In the genomic region with DNA sequence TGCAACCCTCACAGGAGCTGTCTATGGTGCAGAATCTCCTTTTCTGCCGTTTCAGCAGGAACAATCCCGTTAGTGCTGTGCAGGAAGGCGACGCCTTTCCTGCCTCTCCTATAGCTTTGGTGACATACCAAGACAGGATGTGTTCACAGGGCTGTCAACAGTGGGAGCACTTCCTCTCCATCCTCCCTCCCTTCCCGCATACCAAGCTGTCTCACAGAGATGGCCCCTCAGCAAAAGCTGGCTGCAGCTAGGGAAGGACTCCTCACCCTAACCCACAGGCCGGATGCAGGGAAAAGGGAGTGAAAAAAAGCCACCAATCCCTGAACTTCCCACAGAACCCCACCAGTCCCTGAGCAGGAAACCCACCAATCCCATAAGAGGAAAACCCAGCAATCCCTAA, we compare ENCODE assay signal across 9 mouse cellular contexts. TPM values are rescaled to one million over a fixed set of nuclear protein-coding genes. Genes with fewer than 3 reads are reported as not detected.
DNase-seq lines count a peak whose midpoint lies in the region; ATAC-seq and TF ChIP-seq lines count a peak whose summit lies in the region.
"Had no signal": no experiment of that assay in that cellular context is flagged by ENCODE, and none has a peak within 500 bp of the region (broad histone marks: within the 10 kb centered on the region; RNA-seq: fewer than 3 reads in every experiment).

No protein-coding gene starts in this region.

- H3K4me2 ChIP-seq in heart, embryonic 15.5 days, result no peak overlapping the region
- H3K4me2 ChIP-seq in liver, embryonic 15.5 days, result no peak overlapping the region
- no peak overlapping the region for H3K4me2 ChIP-seq in forebrain, embryonic 11.5 days (ENCODE audit: low read depth, low read length, severe bottlenecking)
- no peak overlapping the region for H3K4me2 ChIP-seq in midbrain, postnatal 0 days (ENCODE audit: low read depth, low read length, poor library complexity, severe bottlenecking)

- H3K4me3 ChIP-seq in heart, embryonic 15.5 days, result no peak overlapping the region
- no peak overlapping the region for H3K4me3 ChIP-seq in liver, embryonic 15.5 days (replicated peaks)
- no peak overlapping the region for H3K4me3 ChIP-seq in forebrain, embryonic 11.5 days (ENCODE audit: low read depth, low read length)
- H3K4me3 ChIP-seq in midbrain, postnatal 0 days (ENCODE audit: low read depth, low read length), result no peak overlapping the region
- H3K4me3 ChIP-seq: left cerebral cortex, adult 2 months had no signal

- H3K4me1 ChIP-seq in heart, embryonic 15.5 days (replicated peaks), result no peaks in the 10 kb centered on the region
- no peaks in the 10 kb centered on the region for H3K4me1 ChIP-seq in liver, embryonic 15.5 days (replicated peaks)
- no peaks in the 10 kb centered on the region for H3K4me1 ChIP-seq in forebrain, embryonic 11.5 days (replicated peaks; ENCODE audit: control insufficient read depth, insufficient read depth, low read length)
- no peaks in the 10 kb centered on the region for H3K4me1 ChIP-seq in midbrain, postnatal 0 days (ENCODE audit: insufficient read depth, low read length)

- 27% methylated on average over 6 of the region's 6 CpGs for WGBS in heart, embryonic 15.5 days
- WGBS in liver, embryonic 15.5 days (ENCODE audit: insufficient replicate concordance), result 8% methylated on average over 6 of the region's 6 CpGs
- WGBS in forebrain, embryonic 11.5 days, result 57% methylated on average over 6 of the region's 6 CpGs
- 46% methylated on average over 6 of the region's 6 CpGs for WGBS in midbrain, postnatal 0 days

- no peak for TF ChIP-seq CTCF in midbrain, postnatal 0 days (IDR thresholded peaks at IDR 0.05)

- H3K27me3 ChIP-seq in heart, embryonic 15.5 days, result no peaks in the 10 kb centered on the region
- H3K27me3 ChIP-seq in liver, embryonic 15.5 days, result no peaks in the 10 kb centered on the region
- H3K27me3 ChIP-seq in forebrain, embryonic 11.5 days (ENCODE audit: control insufficient read depth, insufficient read depth, low read length), result no peaks in the 10 kb centered on the region
- no peaks in the 10 kb centered on the region for H3K27me3 ChIP-seq in midbrain, postnatal 0 days (ENCODE audit: insufficient read depth, low read length)

- no peak overlapping the region for H3K9ac ChIP-seq in heart, embryonic 15.5 days
- H3K9ac ChIP-seq in liver, embryonic 15.5 days, result no peak overlapping the region
- no peak overlapping the region for H3K9ac ChIP-seq in forebrain, embryonic 11.5 days (ENCODE audit: low read length)
- H3K9ac ChIP-seq in midbrain, postnatal 0 days (replicated peaks; ENCODE audit: low read length, poor library complexity, severe bottlenecking), result no peak overlapping the region

- no peaks in the 10 kb centered on the region for H3K36me3 ChIP-seq in heart, embryonic 15.5 days
- no peaks in the 10 kb centered on the region for H3K36me3 ChIP-seq in liver, embryonic 15.5 days (replicated peaks)
- no peaks in the 10 kb centered on the region for H3K36me3 ChIP-seq in forebrain, embryonic 11.5 days (ENCODE audit: control insufficient read depth, insufficient read depth, low read length)
- no peaks in the 10 kb centered on the region for H3K36me3 ChIP-seq in midbrain, postnatal 0 days (ENCODE audit: insufficient read depth, low read length)

- H3K9me3 ChIP-seq in heart, embryonic 15.5 days (replicated peaks), result no peaks in the 10 kb centered on the region
- H3K9me3 ChIP-seq in liver, embryonic 15.5 days (replicated peaks), result no peaks in the 10 kb centered on the region
- no peaks in the 10 kb centered on the region for H3K9me3 ChIP-seq in forebrain, embryonic 11.5 days (ENCODE audit: control insufficient read depth, low read length)
- peaks cover 4% of the 10 kb centered on the region; the same call in 1 of the 2 replicates for H3K9me3 ChIP-seq in midbrain, postnatal 0 days (ENCODE audit: low read length)

- ATAC-seq in heart, embryonic 15.5 days (replicated peaks; ENCODE audit: insufficient number of reproducible peaks, insufficient read depth, low FRiP score, low read depth), result peak; percentile 88
- ATAC-seq in liver, embryonic 15.5 days (ENCODE audit: insufficient read depth), result peak; percentile 63
- ATAC-seq in forebrain, embryonic 11.5 days (replicated peaks; ENCODE audit: low FRiP score), result no peak
- no peak for ATAC-seq in midbrain, postnatal 0 days (ENCODE audit: low FRiP score)

- DNase-seq in 416B (ENCODE audit: low read depth), result peak; percentile 14
- peak; percentile 26 for DNase-seq in ZHBTc4 (ENCODE audit: low read depth, low spot score)
- DNase-seq in cerebellum, adult 9-10 months, result no peak
- no peak for DNase-seq in forebrain, embryonic 11.5 days (ENCODE audit: low spot score)
- DNase-seq in midbrain, postnatal 0 days (ENCODE audit: low spot score), result no peak
- DNase-seq in cerebellum, postnatal 10 days, result no peak

- peak overlapping the region; percentile 82 for H3K27ac ChIP-seq in heart, embryonic 15.5 days
- no peak overlapping the region for H3K27ac ChIP-seq in liver, embryonic 15.5 days (replicated peaks)
- no peak overlapping the region for H3K27ac ChIP-seq in forebrain, embryonic 11.5 days (ENCODE audit: low read depth, low read length)
- no peak overlapping the region for H3K27ac ChIP-seq in midbrain, postnatal 0 days (ENCODE audit: low read depth, low read length)
- H3K27ac ChIP-seq: left cerebral cortex, adult 2 months had no signal

RNA-seq across cellular contexts. Expression of a gene that starts 4.8 kb away (rescaled TPM):
- not detected in 2 replicates for polyA plus RNA-seq in heart, embryonic 15.5 days (2015; fragmentation: Nextera tagmentation; extraction: Ambion mirVana)
- polyA plus RNA-seq in liver, embryonic 15.5 days (2015; fragmentation: Nextera tagmentation; extraction: Ambion mirVana), result not detected in 2 replicates
- not detected in 2 replicates for polyA plus RNA-seq in forebrain, embryonic 11.5 days (2014; fragmentation: Nextera tagmentation; extraction: Ambion mirVana)
- total RNA-seq in midbrain, postnatal 0 days (2014; rRNA removed), result not detected in 2 replicates
- polyA plus RNA-seq in midbrain, postnatal 0 days (2015; fragmentation: Nextera tagmentation; extraction: Ambion mirVana), result not detected in 2 replicates
- total RNA-seq: left cerebral cortex, adult 2 months had no signal

Comparison
In these comparisons a context has a peak if more than half of its experiments do, and no peak if none do; other contexts are left out.
1. DNase-seq: peak in 416B (single experiment) and ZHBTc4 (single experiment); none in cerebellum, adult 9-10 months (single experiment), forebrain, embryonic 11.5 days (single experiment), midbrain, postnatal 0 days (single experiment) and cerebellum, postnatal 10 days (0 of 2).
2. ATAC-seq: peak in heart, embryonic 15.5 days (single experiment) and liver, embryonic 15.5 days (single experiment); none in forebrain, embryonic 11.5 days (single experiment) and midbrain, postnatal 0 days (single experiment).